Comparison of ENCODE assay signal across 12 mouse cellular contexts in the genomic region with DNA sequence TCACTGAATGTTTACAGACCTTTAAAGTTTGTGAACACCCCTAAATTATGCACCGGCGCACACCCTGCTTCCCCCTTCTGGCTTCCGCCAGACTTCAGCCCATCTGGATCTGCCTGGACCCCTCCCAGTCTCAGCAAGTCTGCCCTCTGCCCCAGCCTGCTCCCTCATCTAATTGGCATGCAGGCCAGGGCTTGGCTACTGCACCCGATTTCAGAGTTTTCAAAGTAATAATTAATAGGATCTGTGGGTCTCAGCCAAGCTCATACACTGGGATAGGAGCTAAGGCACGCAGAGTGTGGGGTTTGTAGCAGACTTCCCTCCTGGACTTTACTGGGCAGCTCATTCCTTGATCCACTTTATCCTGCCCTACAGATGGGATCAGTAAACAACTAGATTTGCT. TPM values are rescaled to one million over a fixed set of nuclear protein-coding genes. Genes with fewer than 3 reads are reported as not detected.
A peak's percentile ranks its signal among the peaks of the same experiment; 100 is the strongest.
DNase-seq lines count a peak whose midpoint lies in the region; ATAC-seq and TF ChIP-seq lines count a peak whose summit lies in the region.
"Had no signal": no experiment of that assay in that cellular context is flagged by ENCODE, and none has a peak within 500 bp of the region (broad histone marks: within the 10 kb centered on the region; RNA-seq: fewer than 3 reads in every experiment).

No protein-coding gene starts in this region.

- 0 out of 2 replicates have a peak overlapping the region, but pooled peaks have one; percentile 8 for H3K27ac ChIP-seq in embryonic facial prominence, embryonic 13.5 days
- H3K27ac ChIP-seq in embryonic facial prominence, embryonic 10.5 days (replicated peaks) = no peak overlapping the region
- H3K27ac ChIP-seq in midbrain, embryonic 11.5 days (ENCODE audit: low read depth, low read length) = no peak overlapping the region
- H3K27ac ChIP-seq in midbrain, embryonic 13.5 days = no peak overlapping the region
- peak overlapping the region; percentile 65 for H3K27ac ChIP-seq in kidney, postnatal 0 days
- peak overlapping the region; percentile 67; the same call in 1 of the 2 replicates for H3K27ac ChIP-seq in stomach, embryonic 16.5 days (ENCODE audit: low read length)
- H3K27ac ChIP-seq: heart, adult 2 months; hindbrain, embryonic 10.5 days had no signal

- peaks cover 8% of the 10 kb centered on the region for H3K36me3 ChIP-seq in embryonic facial prominence, embryonic 13.5 days
- H3K36me3 ChIP-seq in embryonic facial prominence, embryonic 10.5 days (replicated peaks) = peaks cover 6% of the 10 kb centered on the region; the same call in 1 of the 2 replicates
- H3K36me3 ChIP-seq in midbrain, embryonic 11.5 days (ENCODE audit: control insufficient read depth, insufficient read depth, low read length) = no peaks in the 10 kb centered on the region
- H3K36me3 ChIP-seq in midbrain, embryonic 13.5 days = peaks cover 2% of the 10 kb centered on the region; the same call in 1 of the 2 replicates
- H3K36me3 ChIP-seq in kidney, postnatal 0 days (ENCODE audit: insufficient read depth, low read length) = no peaks in the 10 kb centered on the region
- H3K36me3 ChIP-seq in stomach, embryonic 16.5 days (ENCODE audit: control insufficient read depth, insufficient read depth, low read length) = no peaks in the 10 kb centered on the region

- WGBS in embryonic facial prominence, embryonic 13.5 days = 39% methylated on average over 5 of the region's 5 CpGs
- 59% methylated on average over 5 of the region's 5 CpGs for WGBS in embryonic facial prominence, embryonic 10.5 days
- 68% methylated on average over 5 of the region's 5 CpGs for WGBS in midbrain, embryonic 11.5 days
- 61% methylated on average over 5 of the region's 5 CpGs for WGBS in midbrain, embryonic 13.5 days
- 28% methylated on average over 5 of the region's 5 CpGs for WGBS in kidney, postnatal 0 days
- WGBS in stomach, embryonic 16.5 days = 40% methylated on average over 5 of the region's 5 CpGs

- H3K27me3 ChIP-seq in embryonic facial prominence, embryonic 13.5 days = no peaks in the 10 kb centered on the region
- H3K27me3 ChIP-seq in embryonic facial prominence, embryonic 10.5 days (replicated peaks; ENCODE audit: low read depth, poor library complexity, severe bottlenecking) = peaks cover 23% of the 10 kb centered on the region
- H3K27me3 ChIP-seq in midbrain, embryonic 11.5 days (ENCODE audit: control insufficient read depth, insufficient read depth, low read length) = no peaks in the 10 kb centered on the region
- H3K27me3 ChIP-seq in midbrain, embryonic 13.5 days = no peaks in the 10 kb centered on the region
- no peaks in the 10 kb centered on the region for H3K27me3 ChIP-seq in kidney, postnatal 0 days (ENCODE audit: insufficient read depth, low read length)
- no peaks in the 10 kb centered on the region for H3K27me3 ChIP-seq in stomach, embryonic 16.5 days (ENCODE audit: control insufficient read depth, insufficient read depth, low read length)

- peaks cover 50% of the 10 kb centered on the region for H3K4me1 ChIP-seq in embryonic facial prominence, embryonic 13.5 days
- H3K4me1 ChIP-seq in embryonic facial prominence, embryonic 10.5 days = peaks cover 45% of the 10 kb centered on the region
- H3K4me1 ChIP-seq in midbrain, embryonic 11.5 days (ENCODE audit: control insufficient read depth, insufficient read depth, low read length) = peaks cover 18% of the 10 kb centered on the region
- peaks cover 50% of the 10 kb centered on the region for H3K4me1 ChIP-seq in midbrain, embryonic 13.5 days (replicated peaks)
- peaks cover 16% of the 10 kb centered on the region for H3K4me1 ChIP-seq in kidney, postnatal 0 days (replicated peaks; ENCODE audit: insufficient read depth, low read length)
- H3K4me1 ChIP-seq in stomach, embryonic 16.5 days (ENCODE audit: control insufficient read depth, insufficient read depth, low read length) = peaks cover 35% of the 10 kb centered on the region

- H3K4me3 ChIP-seq in embryonic facial prominence, embryonic 13.5 days = no peak overlapping the region
- no peak overlapping the region for H3K4me3 ChIP-seq in embryonic facial prominence, embryonic 10.5 days
- no peak overlapping the region for H3K4me3 ChIP-seq in midbrain, embryonic 11.5 days (ENCODE audit: low read depth, low read length)
- no peak overlapping the region for H3K4me3 ChIP-seq in midbrain, embryonic 13.5 days (replicated peaks)
- no peak overlapping the region for H3K4me3 ChIP-seq in kidney, postnatal 0 days (replicated peaks; ENCODE audit: low read depth, low read length)
- H3K4me3 ChIP-seq in stomach, embryonic 16.5 days (replicated peaks; ENCODE audit: low read length) = no peak overlapping the region
- H3K4me3 ChIP-seq: heart, adult 2 months; hindbrain, embryonic 10.5 days had no signal

- TF ChIP-seq CTCF in kidney, postnatal 0 days (IDR thresholded peaks at IDR 0.05; ENCODE audit: low read depth) = no peak

- ATAC-seq in embryonic facial prominence, embryonic 13.5 days (ENCODE audit: insufficient number of reproducible peaks, insufficient read depth, low FRiP score, low TSS enrichment, low read depth) = no peak; the same call in 1 of the 2 replicates
- ATAC-seq in midbrain, embryonic 11.5 days (ENCODE audit: low FRiP score) = 0 out of 2 replicates have a peak, but pooled peaks have one; percentile 30
- no peak for ATAC-seq in midbrain, embryonic 13.5 days
- peak; percentile 88 for ATAC-seq in kidney, postnatal 0 days (replicated peaks; ENCODE audit: low FRiP score, low read depth)
- ATAC-seq in stomach, embryonic 16.5 days (ENCODE audit: insufficient read depth, low FRiP score) = peak; percentile 63

- no peak overlapping the region for H3K9ac ChIP-seq in embryonic facial prominence, embryonic 13.5 days
- no peak overlapping the region for H3K9ac ChIP-seq in midbrain, embryonic 11.5 days (ENCODE audit: low read length)
- no peak overlapping the region for H3K9ac ChIP-seq in midbrain, embryonic 13.5 days (replicated peaks)
- H3K9ac ChIP-seq in kidney, postnatal 0 days (ENCODE audit: low read depth, low read length) = no peak overlapping the region
- no peak overlapping the region for H3K9ac ChIP-seq in stomach, embryonic 16.5 days (ENCODE audit: low read length)

- no peak overlapping the region for H3K4me2 ChIP-seq in embryonic facial prominence, embryonic 13.5 days
- H3K4me2 ChIP-seq in midbrain, embryonic 11.5 days = no peak overlapping the region
- no peak overlapping the region for H3K4me2 ChIP-seq in midbrain, embryonic 13.5 days (replicated peaks)
- no peak overlapping the region; the same call in 1 of the 2 replicates for H3K4me2 ChIP-seq in kidney, postnatal 0 days (ENCODE audit: low read length)
- 0 out of 2 replicates have a peak overlapping the region, but pooled peaks have one; percentile 12 for H3K4me2 ChIP-seq in stomach, embryonic 16.5 days (ENCODE audit: low read depth, low read length)
- H3K4me2 ChIP-seq: liver, embryonic 11.5 days had no signal

- DNase-seq in embryonic facial prominence, embryonic 10.5 days (ENCODE audit: low spot score) = no peak
- DNase-seq in midbrain, embryonic 11.5 days (ENCODE audit: low spot score, missing footprints) = no peak
- peak; percentile 60 for DNase-seq in kidney, postnatal 0 days (ENCODE audit: low spot score)
- DNase-seq in retina, embryonic 14.5 days (ENCODE audit: low spot score) = no peak
- DNase-seq in adrenal gland, postnatal 14 days = no peak

- H3K9me3 ChIP-seq in embryonic facial prominence, embryonic 13.5 days = no peaks in the 10 kb centered on the region
- H3K9me3 ChIP-seq in embryonic facial prominence, embryonic 10.5 days = no peaks in the 10 kb centered on the region
- no peaks in the 10 kb centered on the region for H3K9me3 ChIP-seq in midbrain, embryonic 11.5 days (ENCODE audit: control insufficient read depth, low read length)
- no peaks in the 10 kb centered on the region for H3K9me3 ChIP-seq in midbrain, embryonic 13.5 days
- no peaks in the 10 kb centered on the region for H3K9me3 ChIP-seq in kidney, postnatal 0 days (replicated peaks; ENCODE audit: low read length)
- no peaks in the 10 kb centered on the region for H3K9me3 ChIP-seq in stomach, embryonic 16.5 days (replicated peaks; ENCODE audit: control insufficient read depth, low read length)
- H3K9me3 ChIP-seq: hindbrain, embryonic 10.5 days had no signal

RNA-seq across cellular contexts. Expression of gene Abcc3, which starts 11.4 kb away (rescaled TPM):
- polyA plus RNA-seq in embryonic facial prominence, embryonic 13.5 days (2015; fragmentation: Nextera tagmentation; extraction: Ambion mirVana) = 0.96 and 1.2 TPM in 2 replicates
- 0.23 and 0.24 TPM in 2 replicates for polyA plus RNA-seq in embryonic facial prominence, embryonic 10.5 days (2016; fragmentation: Nextera tagmentation; extraction: Ambion mirVana)
- 0.47 and 0.49 TPM in 2 replicates for polyA plus RNA-seq in midbrain, embryonic 11.5 days (2014; fragmentation: Nextera tagmentation; extraction: Ambion mirVana)
- polyA plus RNA-seq in midbrain, embryonic 13.5 days (2015; fragmentation: Nextera tagmentation; extraction: Ambion mirVana) = 0.46 and 0.90 TPM in 2 replicates
- 9.1 and 10.5 TPM in 2 replicates for polyA plus RNA-seq in kidney, postnatal 0 days (2015; fragmentation: Nextera tagmentation; extraction: Ambion mirVana)
- 11.4 and 16.4 TPM in 2 replicates for polyA plus RNA-seq in stomach, embryonic 16.5 days (2015; fragmentation: Nextera tagmentation; extraction: Ambion mirVana)
- 4.0 and 9.1 TPM in 2 replicates for total RNA-seq in adrenal gland, postnatal 14 days (2021)
- total RNA-seq: megakaryocyte-erythroid progenitor cell, adult 5-6 weeks had no signal

Comparison
In these comparisons a context has a peak if more than half of its experiments do, and no peak if none do; other contexts are left out.
1. ATAC-seq: peak in midbrain, embryonic 11.5 days (single experiment), kidney, postnatal 0 days (single experiment) and stomach, embryonic 16.5 days (single experiment); none in embryonic facial prominence, embryonic 13.5 days (single experiment) and midbrain, embryonic 13.5 days (single experiment).
2. H3K27ac ChIP-seq: peak in embryonic facial prominence, embryonic 13.5 days (single experiment), kidney, postnatal 0 days (single experiment) and stomach, embryonic 16.5 days (single experiment); none in embryonic facial prominence, embryonic 10.5 days (single experiment), midbrain, embryonic 11.5 days (single experiment) and midbrain, embryonic 13.5 days (single experiment).